Mouse (Mus musculus): ENCODE results near the gene Rnf181. TPM values are rescaled to one million over a fixed set of nuclear protein-coding genes. Genes with fewer than 3 reads are reported as not detected.
A peak's percentile ranks its signal among the peaks of the same experiment; 100 is the strongest.

The Rnf181 gene
- polyA plus RNA-seq, 1 experiment from 2014 or later: 86.5 TPM

DNA sequence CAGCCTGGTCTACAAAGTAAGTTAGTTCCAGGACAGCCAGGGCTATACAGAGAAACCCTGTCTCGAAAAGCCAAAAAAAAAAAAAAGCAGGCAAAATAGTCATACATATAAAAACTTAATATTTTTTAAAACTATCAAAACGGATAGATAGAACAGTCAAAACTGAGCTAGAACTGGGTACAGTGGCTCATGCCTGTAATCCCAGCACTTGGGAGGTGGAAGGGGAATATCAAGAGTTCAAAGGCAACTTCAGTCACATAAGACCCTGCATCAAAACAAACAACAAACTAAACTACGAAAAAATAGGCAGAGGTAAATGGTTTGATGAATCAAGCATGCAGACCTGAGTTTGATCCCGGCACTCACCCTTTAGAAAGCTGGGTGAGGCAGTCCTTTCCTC, 36.6 kb downstream of the Rnf181 start:
- H3K4me3 ChIP-seq (ENCODE audit: low read depth, low read length): no peak overlapping the region
- H3K36me3 ChIP-seq (ENCODE audit: control insufficient read depth, insufficient read depth): peaks cover 59% of the 10 kb centered on the region
- H3K4me2 ChIP-seq (ENCODE audit: low read depth, low read length): no peak overlapping the region
- ATAC-seq (ENCODE audit: low read depth): no peak
- H3K27me3 ChIP-seq (ENCODE audit: control insufficient read depth, insufficient read depth, low read depth, low read length): no peaks in the 10 kb centered on the region
- H3K9ac ChIP-seq (ENCODE audit: low read depth, low read length): no peak overlapping the region
- H3K27ac ChIP-seq (ENCODE audit: low read length): no peak overlapping the region
- WGBS (ENCODE audit: insufficient replicate concordance): 75% methylated on average over 4 of the region's 4 CpGs
- H3K4me1 ChIP-seq (ENCODE audit: control insufficient read depth, low read depth, low read length): no peaks in the 10 kb centered on the region
- H3K9me3 ChIP-seq (replicated peaks; ENCODE audit: control insufficient read depth, low read length): no peaks in the 10 kb centered on the region

DNA sequence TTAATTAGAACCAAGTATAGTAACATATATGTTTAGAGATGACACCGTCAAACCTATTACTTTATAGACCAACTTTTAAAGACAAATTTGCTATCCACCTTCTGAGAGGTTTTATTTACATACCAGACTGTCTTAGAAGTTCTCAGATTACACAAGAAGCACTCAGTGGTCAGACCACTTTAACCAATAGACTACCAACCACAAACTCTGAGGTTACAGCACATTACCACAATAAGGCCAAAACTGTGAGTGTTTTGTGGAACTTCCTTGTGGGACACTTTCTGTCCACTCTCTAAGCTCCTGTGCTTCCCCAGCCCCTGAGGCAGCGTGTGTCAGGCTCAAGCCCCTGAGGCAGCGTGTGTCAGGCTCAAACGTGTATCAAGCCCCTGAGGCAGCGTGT, 37.7 kb downstream of the Rnf181 start:
- peaks cover 65% of the 10 kb centered on the region for H3K36me3 ChIP-seq (ENCODE audit: control insufficient read depth, insufficient read depth)
- no peaks in the 10 kb centered on the region for H3K9me3 ChIP-seq (replicated peaks; ENCODE audit: control insufficient read depth, low read length)
- no peaks in the 10 kb centered on the region for H3K27me3 ChIP-seq (ENCODE audit: control insufficient read depth, insufficient read depth, low read depth, low read length)
- 89% methylated on average over 5 of the region's 5 CpGs for WGBS (ENCODE audit: insufficient replicate concordance)
- H3K9ac ChIP-seq (ENCODE audit: low read depth, low read length): no peak overlapping the region
- no peak overlapping the region for H3K27ac ChIP-seq (ENCODE audit: low read length)
- H3K4me3 ChIP-seq (ENCODE audit: low read depth, low read length): no peak overlapping the region
- H3K4me2 ChIP-seq (ENCODE audit: low read depth, low read length): no peak overlapping the region
- ATAC-seq (ENCODE audit: low read depth): no peak
- H3K4me1 ChIP-seq (ENCODE audit: control insufficient read depth, low read depth, low read length): peaks cover 6% of the 10 kb centered on the region

DNA sequence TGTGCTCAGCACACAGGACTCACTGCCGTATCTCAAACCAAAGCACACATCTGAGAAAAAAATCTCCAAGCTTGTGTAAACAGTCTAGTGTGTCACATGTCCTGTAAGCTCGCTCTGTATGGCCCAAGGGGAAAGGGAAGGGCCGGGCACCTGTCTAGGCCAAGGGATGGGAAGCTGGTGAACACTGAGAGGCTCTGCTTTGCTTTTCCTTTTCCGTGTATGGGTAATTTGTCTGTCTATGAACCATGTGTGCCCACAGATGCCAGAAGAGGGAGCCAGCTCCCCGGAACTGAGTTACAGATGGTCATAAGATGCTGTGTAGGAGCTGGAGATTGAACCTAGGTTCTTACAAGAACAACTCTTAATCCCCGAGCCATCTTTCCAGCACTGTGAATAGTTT, 40.5 kb downstream of the Rnf181 start:
- peak; percentile 16 for ATAC-seq (ENCODE audit: low read depth)
- Histone ChIP-seq H3K27me3 (ENCODE audit: control insufficient read depth, insufficient read depth, low read depth, low read length) (no peaks in the 10 kb centered on the region), H3K4me2 (ENCODE audit: low read depth, low read length) (no peak overlapping the region), H3K36me3 (ENCODE audit: control insufficient read depth, insufficient read depth) (peaks cover 71% of the 10 kb centered on the region), H3K4me3 (ENCODE audit: low read depth, low read length) (no peak overlapping the region), H3K9me3 (replicated peaks; ENCODE audit: control insufficient read depth, low read length) (no peaks in the 10 kb centered on the region), H3K27ac (ENCODE audit: low read length) (no peak overlapping the region), H3K4me1 (ENCODE audit: control insufficient read depth, low read depth, low read length) (peaks cover 16% of the 10 kb centered on the region), H3K9ac (ENCODE audit: low read depth, low read length) (no peak overlapping the region)
- WGBS (ENCODE audit: insufficient replicate concordance): 65% methylated on average over 6 of the region's 6 CpGs

DNA sequence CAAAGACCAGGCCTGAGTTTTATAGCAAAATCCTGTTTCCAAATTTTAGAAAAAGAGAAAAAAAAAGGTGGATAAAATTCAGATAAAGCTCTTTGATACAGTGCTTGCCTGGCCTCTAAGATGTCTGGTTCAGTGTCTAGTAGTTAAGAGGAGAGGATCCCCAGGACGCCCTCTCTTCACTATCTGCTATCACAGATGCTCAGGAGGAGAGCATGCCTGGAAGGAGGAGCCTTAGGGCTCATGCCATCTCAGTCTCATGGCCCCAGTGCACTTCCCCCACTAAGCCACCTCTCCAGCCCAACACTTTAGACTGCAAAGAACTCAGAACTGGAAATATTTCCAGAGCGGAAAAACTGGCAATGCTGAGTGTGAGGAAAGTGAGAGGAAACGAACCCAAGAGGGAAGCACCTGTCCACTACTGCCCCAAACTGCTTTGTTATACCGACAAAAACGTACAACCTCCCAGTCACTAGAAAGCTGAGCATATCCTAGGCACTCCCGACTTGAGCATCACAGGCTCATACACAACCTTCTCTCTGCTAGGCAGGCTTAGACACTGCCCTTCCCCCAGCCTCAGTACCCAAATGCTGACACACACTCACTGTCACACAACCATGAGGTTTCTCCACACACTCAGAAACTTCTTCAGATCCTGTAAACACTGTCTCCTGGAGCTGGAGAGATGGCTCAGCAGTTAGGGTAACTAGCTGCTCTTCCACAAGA, 42.8 kb downstream of the Rnf181 start:
- Histone ChIP-seq H3K4me2 (ENCODE audit: low read depth, low read length) (peak overlapping the region; percentile 10), H3K4me1 (ENCODE audit: control insufficient read depth, low read depth, low read length) (peaks cover 16% of the 10 kb centered on the region), H3K27ac (ENCODE audit: low read length) (peak overlapping the region; percentile 86), H3K27me3 (ENCODE audit: control insufficient read depth, insufficient read depth, low read depth, low read length) (no peaks in the 10 kb centered on the region), H3K36me3 (ENCODE audit: control insufficient read depth, insufficient read depth) (peaks cover 89% of the 10 kb centered on the region), H3K4me3 (ENCODE audit: low read depth, low read length) (no peak overlapping the region), H3K9ac (ENCODE audit: low read depth, low read length) (0 out of 2 replicates have a peak overlapping the region, but pooled peaks have one; percentile 7), H3K9me3 (replicated peaks; ENCODE audit: control insufficient read depth, low read length) (no peaks in the 10 kb centered on the region)
- 59% methylated on average over 6 of the region's 6 CpGs for WGBS (ENCODE audit: insufficient replicate concordance)
- peak; percentile 97 for ATAC-seq (ENCODE audit: low read depth)

DNA sequence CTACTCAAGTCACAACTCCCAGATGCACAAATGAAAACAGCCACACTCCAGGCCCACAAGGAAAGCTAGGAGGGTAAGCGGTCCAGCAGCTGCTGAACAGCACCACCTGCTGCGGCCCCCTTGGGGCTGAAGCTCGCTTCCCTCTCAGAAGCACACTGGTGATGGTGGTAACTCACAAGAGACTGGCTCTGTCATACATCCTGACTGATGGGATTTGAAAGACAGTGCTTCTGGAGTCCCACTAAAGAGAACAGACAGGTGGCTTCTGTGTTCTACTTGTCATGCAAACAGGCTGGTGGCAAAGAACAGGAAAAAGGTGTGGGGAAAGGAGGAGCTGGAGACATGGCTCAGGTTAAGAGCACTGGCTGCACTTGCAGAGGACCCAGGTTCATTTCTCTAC, 43.8 kb downstream of the Rnf181 start:
- Histone ChIP-seq H3K4me2 (ENCODE audit: low read depth, low read length) (no peak overlapping the region), H3K36me3 (ENCODE audit: control insufficient read depth, insufficient read depth) (peaks cover 91% of the 10 kb centered on the region), H3K9ac (ENCODE audit: low read depth, low read length) (no peak overlapping the region), H3K4me3 (ENCODE audit: low read depth, low read length) (no peak overlapping the region), H3K9me3 (replicated peaks; ENCODE audit: control insufficient read depth, low read length) (no peaks in the 10 kb centered on the region), H3K27ac (ENCODE audit: low read length) (no peak overlapping the region), H3K4me1 (ENCODE audit: control insufficient read depth, low read depth, low read length) (peaks cover 16% of the 10 kb centered on the region), H3K27me3 (ENCODE audit: control insufficient read depth, insufficient read depth, low read depth, low read length) (no peaks in the 10 kb centered on the region)
- 90% methylated on average over 3 of the region's 3 CpGs for WGBS (ENCODE audit: insufficient replicate concordance)
- no peak for ATAC-seq (ENCODE audit: low read depth)

DNA sequence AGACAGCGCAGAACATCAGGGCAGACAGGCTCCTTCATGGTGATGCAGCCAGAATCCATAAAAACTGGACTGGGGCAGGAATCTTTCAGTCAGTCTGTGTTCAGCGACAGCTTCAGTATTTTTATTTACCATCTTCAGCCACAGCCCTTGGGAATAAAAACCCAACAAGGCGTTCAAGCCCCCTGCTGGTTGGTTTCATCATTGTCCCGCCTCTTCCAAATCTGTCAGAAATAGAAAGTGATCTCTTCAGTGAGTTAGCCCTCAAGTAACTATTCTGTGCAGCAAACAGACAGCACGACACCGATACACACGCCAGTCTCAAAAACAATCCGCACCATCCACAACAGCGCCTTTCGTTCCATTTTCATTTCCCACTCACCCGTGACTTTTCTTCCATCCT, 47.7 kb downstream of the Rnf181 start:
- H3K4me2 ChIP-seq (ENCODE audit: low read depth, low read length): no peak overlapping the region
- H3K27ac ChIP-seq (ENCODE audit: low read length): no peak overlapping the region
- H3K36me3 ChIP-seq (ENCODE audit: control insufficient read depth, insufficient read depth): peaks cover 67% of the 10 kb centered on the region
- WGBS (ENCODE audit: insufficient replicate concordance): 70% methylated on average over 11 of the region's 11 CpGs
- H3K27me3 ChIP-seq (ENCODE audit: control insufficient read depth, insufficient read depth, low read depth, low read length): no peaks in the 10 kb centered on the region
- H3K4me1 ChIP-seq (ENCODE audit: control insufficient read depth, low read depth, low read length): peaks cover 10% of the 10 kb centered on the region
- no peak for ATAC-seq (ENCODE audit: low read depth)
- H3K9ac ChIP-seq (ENCODE audit: low read depth, low read length): no peak overlapping the region
- no peak overlapping the region for H3K4me3 ChIP-seq (ENCODE audit: low read depth, low read length)
- no peaks in the 10 kb centered on the region for H3K9me3 ChIP-seq (replicated peaks; ENCODE audit: control insufficient read depth, low read length)

DNA sequence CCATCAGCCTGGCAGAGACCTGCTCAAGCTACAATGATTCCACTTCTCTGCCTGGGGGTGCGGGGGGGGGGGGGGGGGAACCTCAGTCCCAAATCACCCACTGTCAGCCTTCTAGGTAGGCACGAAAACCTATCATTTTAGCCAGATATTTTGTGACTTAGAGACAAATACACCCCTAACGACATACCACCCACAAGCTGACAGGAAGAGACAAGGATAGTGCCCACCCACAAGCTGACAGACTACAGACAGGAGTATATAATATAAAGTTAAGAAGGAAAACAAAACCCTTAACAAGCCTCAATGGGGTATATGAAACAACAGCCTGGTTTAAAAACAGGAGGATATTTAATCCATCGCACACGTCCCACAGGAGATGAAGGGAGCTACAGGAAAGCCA, 48.3 kb downstream of the Rnf181 start:
- Histone ChIP-seq H3K36me3 (ENCODE audit: control insufficient read depth, insufficient read depth) (peaks cover 62% of the 10 kb centered on the region), H3K4me2 (ENCODE audit: low read depth, low read length) (no peak overlapping the region), H3K27me3 (ENCODE audit: control insufficient read depth, insufficient read depth, low read depth, low read length) (no peaks in the 10 kb centered on the region), H3K4me1 (ENCODE audit: control insufficient read depth, low read depth, low read length) (peaks cover 4% of the 10 kb centered on the region), H3K4me3 (ENCODE audit: low read depth, low read length) (no peak overlapping the region), H3K9ac (ENCODE audit: low read depth, low read length) (no peak overlapping the region), H3K9me3 (replicated peaks; ENCODE audit: control insufficient read depth, low read length) (no peaks in the 10 kb centered on the region), H3K27ac (ENCODE audit: low read length) (no peak overlapping the region)
- WGBS (ENCODE audit: insufficient replicate concordance): 61% methylated on average over 5 of the region's 5 CpGs
- ATAC-seq (ENCODE audit: low read depth): no peak

DNA sequence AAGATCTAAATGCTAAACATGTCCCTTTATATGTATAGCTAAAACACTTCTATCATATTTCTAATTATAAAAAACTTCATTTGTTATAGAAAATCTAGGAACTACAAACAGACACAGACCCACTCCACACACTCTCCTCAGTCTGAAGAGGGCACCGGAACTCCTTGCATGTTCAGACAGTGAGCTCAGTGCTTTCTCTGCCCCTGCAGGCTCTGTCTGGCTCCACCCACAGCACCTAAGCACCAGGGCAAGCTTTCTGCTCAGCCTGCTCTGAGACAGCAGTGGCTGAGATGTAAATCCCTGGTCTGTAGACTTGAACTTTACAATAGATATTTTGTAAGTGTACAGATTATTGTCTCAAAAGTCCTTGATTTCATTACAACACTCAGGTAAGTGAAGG, 50.7 kb downstream of the Rnf181 start:
- Histone ChIP-seq H3K4me1 (ENCODE audit: control insufficient read depth, low read depth, low read length) (no peaks in the 10 kb centered on the region), H3K4me3 (ENCODE audit: low read depth, low read length) (no peak overlapping the region), H3K4me2 (ENCODE audit: low read depth, low read length) (no peak overlapping the region), H3K36me3 (ENCODE audit: control insufficient read depth, insufficient read depth) (peaks cover 51% of the 10 kb centered on the region), H3K9ac (ENCODE audit: low read depth, low read length) (no peak overlapping the region), H3K27ac (ENCODE audit: low read length) (no peak overlapping the region), H3K9me3 (replicated peaks; ENCODE audit: control insufficient read depth, low read length) (no peaks in the 10 kb centered on the region), H3K27me3 (ENCODE audit: control insufficient read depth, insufficient read depth, low read depth, low read length) (no peaks in the 10 kb centered on the region)
- no peak for ATAC-seq (ENCODE audit: low read depth)
- 66% methylated on average over 1 of the region's 1 CpGs for WGBS (ENCODE audit: insufficient replicate concordance)

DNA sequence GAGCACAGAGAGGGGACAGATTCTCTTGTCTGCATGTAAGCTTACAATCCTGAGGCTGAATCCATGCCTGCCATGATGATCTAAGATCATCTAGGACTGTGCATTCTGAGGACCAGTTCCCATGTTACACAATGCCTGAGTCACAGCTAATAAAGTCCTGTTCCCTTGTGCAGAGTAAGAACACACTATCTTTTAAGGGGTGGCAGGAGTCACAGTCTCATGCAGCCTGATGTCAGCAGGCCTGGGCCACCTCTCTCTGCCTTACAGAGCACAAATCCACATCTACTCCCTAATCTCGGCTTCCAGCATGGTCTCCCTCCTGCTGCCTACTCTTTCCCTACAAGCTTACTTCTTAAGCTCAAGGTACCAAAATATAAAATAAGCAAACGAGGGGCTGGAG, 51.4 kb downstream of the Rnf181 start:
- H3K4me2 ChIP-seq (ENCODE audit: low read depth, low read length): no peak overlapping the region
- H3K9me3 ChIP-seq (replicated peaks; ENCODE audit: control insufficient read depth, low read length): no peaks in the 10 kb centered on the region
- H3K27ac ChIP-seq (ENCODE audit: low read length): no peak overlapping the region
- H3K4me1 ChIP-seq (ENCODE audit: control insufficient read depth, low read depth, low read length): no peaks in the 10 kb centered on the region
- peaks cover 44% of the 10 kb centered on the region for H3K36me3 ChIP-seq (ENCODE audit: control insufficient read depth, insufficient read depth)
- H3K4me3 ChIP-seq (ENCODE audit: low read depth, low read length): no peak overlapping the region
- ATAC-seq (ENCODE audit: low read depth): no peak
- H3K9ac ChIP-seq (ENCODE audit: low read depth, low read length): no peak overlapping the region
- H3K27me3 ChIP-seq (ENCODE audit: control insufficient read depth, insufficient read depth, low read depth, low read length): no peaks in the 10 kb centered on the region
- 80% methylated on average over 2 of the region's 2 CpGs for WGBS (ENCODE audit: insufficient replicate concordance)
